Mouse (Mus musculus): ENCODE results near the gene Rims4.

The Rims4 gene

DNA sequence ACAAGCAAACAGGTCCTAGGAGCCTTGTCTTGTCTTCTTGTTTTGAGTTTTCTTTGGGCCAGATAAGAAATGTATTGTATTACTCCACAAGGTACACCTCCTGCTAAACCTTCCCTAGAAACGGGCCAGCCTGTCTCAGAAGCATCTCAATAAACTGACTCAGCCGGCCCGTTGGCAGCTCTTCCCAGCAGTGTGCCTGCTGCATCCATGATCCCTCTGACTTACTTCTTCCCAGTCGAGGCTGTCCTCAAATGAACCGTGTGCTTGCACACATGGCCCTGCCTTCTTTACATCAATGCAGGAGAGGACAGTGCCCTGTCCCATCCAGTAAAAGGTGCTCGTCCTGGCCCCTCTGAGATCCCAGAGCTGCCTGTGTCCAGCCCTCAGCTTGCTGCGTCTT lies 8.9 kb downstream of the Rims4 start:
- DNase-seq, result no peak

DNA sequence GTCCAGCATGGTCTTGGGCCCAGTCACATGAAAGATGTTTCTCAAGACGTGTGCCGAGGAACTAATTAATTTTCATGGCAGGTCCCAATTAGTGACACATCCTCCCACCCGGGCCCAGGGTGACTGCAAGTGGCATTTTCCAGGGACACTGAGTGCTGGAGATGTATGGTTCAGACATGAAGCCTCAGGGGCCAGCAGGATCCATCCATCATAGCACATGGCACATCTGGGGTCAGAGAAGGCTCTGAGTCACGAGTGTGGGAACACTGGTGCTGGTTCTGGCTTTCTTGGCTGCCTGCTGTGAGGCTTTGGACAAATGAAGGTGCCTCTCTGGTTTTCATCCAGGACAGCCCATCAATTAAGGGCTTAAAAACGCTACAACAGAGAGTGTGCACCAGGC lies 11.4 kb downstream of the Rims4 start:
- DNase-seq, result no peak

DNA sequence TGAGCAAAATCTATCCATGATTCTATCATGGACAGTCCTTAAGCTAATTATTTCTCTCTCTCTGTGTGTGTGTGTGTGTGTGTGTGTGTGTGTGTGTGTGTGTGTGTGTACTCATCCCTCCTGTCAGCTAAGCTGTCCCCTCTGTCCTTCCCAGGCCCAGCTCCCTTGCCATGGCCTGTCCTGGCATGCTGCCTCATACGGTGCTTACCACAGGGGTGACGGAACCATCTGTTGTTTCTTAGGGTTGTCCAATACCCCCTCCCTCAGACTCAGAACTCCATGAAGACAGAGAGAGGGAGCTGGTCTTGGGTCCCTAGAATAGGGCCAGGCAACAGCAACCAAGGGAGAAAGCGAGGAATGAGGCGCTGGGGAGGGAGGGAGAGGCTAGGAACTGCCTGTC lies 14.2 kb downstream of the Rims4 start:
- no peak for DNase-seq

DNA sequence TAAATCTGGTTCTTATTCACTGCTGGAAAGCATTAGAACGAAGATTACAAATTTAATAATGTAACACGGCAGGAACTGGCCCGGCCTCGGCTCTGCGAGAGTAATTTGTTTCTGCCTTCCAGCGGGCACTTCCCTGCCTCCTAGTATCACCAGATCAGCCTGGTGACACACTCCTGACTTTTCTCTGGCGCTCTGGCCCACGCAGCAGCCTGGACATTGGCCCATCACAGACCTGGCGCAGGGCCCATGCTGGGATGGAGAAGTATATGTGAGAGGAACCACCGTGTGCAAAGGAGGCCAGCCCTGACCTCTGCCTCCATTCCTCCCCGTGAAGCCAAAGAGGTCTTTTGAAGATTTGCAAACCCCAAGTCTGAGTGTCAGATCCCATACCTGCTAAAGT lies 15.0 kb downstream of the Rims4 start:
- DNase-seq, result no peak

DNA sequence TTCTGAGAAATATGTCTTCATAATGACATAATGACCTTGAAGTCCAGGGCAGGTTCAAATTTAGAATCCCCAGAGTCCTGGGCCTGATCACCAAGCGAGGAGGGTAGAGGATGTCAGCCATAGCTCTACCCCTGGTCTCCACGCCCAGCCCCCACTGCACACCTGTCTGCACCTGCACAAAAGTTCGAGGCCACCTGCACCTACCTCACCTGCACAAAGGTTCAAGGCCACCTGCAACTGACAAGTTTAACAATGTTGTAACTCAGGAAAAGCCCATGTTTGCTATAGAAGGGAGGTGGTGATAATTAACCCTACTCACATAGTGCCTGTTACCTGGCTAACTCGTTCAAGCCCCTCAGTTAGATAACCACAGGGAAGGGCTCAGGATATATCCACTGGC lies 16.0 kb downstream of the Rims4 start:
- no peak for DNase-seq

DNA sequence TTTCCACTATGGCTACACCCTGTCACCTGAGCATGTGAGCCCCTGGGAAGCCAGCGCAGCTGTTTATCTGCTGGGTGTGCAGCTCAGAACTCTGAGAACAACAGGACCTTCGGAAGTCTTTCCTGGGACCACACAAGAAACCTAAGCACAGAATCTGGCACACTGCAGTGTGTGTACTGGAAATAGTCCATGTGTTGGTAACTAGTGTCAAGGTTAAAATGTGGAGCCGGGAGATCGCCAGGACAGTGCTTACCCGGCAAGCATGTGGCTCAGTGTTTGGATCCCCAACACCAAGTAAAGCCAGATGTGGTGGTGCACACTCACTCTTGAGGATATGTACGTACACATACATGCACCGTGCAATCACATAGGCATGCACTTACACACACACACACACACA lies 17.4 kb downstream of the Rims4 start:
- no peak for DNase-seq

DNA sequence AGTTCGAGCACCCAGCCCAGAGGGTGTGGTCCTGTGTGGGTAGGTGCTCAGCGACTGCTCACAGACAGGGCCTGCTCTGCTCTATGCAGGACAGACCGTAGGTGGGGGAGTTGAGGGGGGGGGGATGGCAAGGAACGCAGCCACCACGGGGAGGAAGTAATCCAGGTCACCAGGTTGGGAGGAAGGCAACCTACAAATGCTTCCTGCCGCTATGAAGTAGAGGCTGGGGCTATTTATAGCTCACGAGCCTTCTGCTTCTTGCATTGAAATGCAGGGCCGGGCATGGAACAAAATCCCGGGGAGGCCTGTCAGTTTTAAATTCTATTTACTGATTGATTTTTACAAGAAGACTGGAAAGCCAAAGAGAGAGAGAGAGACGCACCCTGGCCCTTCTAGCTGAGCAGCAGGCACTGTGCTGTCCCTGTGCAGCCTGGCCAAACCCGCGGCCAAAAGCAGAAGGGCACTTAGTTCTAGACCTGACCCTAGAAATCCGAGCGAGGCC lies 18.5 kb downstream of the Rims4 start:
- DNase-seq, result no peak

DNA sequence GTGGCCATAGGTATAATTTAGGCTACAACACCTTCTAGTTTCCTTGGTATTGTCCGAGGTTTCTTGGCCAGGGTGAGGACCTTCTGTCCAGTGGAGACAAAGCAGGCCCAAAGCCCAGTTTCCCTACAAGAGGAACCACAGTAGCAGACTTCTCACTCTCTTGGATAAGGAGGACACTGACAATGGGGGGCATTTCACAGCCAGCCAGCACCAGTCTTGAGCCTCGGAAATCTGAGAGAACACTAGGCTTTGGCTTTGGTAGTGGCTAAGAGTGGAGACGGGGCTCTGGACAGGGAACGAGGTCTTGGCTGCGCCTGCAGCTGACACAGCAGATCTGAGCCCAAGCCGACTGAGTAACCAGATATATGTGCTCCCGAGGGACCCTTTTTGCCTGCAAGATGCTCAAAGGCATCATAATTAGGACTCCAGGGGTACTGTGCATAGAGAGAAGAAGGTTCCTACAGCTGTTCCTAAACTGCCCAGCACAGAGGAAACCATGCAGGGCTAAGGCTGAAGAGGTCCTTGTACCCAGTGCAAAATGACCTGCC lies 20.4 kb downstream of the Rims4 start:
- DNase-seq, result no peak

DNA sequence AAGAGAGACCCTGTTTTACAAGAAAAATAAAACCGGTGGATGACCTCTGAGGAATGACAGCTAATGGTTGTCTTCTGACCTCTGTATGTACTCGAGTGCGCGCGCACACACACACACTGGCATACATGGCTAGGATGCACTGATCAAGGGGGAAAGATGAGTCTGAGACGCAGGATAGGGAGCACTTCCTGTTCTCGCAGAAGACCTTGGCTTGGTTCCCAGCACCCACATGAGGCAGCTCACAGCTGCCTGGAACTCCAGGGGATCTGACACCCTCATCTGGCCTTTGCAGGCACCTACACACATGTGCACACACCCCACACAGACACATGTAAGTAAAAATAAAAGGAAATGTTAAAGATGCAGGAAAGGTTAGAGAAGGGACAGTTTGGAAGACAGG lies 21.5 kb downstream of the Rims4 start:
- DNase-seq, result no peak

DNA sequence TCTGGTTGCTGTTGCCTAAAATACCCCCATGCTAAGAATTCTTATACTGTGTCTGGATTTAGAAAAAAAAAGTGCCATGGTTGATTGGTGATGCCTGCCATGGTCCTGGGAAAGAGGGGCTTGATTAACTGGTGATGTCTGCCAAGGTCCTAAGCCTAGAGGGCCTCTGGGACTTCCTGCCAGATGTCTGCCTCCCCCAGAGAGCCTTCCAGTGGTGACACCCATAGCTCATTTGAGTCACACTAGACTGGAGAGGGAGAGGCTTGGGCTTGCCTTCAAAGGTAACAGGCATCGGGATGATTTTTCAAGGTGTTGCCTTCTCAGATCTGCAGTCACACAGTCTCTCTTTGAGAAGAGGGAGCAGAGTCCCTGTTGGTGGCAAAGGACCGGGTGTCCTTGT lies 23.3 kb downstream of the Rims4 start:
- no peak for DNase-seq

DNA sequence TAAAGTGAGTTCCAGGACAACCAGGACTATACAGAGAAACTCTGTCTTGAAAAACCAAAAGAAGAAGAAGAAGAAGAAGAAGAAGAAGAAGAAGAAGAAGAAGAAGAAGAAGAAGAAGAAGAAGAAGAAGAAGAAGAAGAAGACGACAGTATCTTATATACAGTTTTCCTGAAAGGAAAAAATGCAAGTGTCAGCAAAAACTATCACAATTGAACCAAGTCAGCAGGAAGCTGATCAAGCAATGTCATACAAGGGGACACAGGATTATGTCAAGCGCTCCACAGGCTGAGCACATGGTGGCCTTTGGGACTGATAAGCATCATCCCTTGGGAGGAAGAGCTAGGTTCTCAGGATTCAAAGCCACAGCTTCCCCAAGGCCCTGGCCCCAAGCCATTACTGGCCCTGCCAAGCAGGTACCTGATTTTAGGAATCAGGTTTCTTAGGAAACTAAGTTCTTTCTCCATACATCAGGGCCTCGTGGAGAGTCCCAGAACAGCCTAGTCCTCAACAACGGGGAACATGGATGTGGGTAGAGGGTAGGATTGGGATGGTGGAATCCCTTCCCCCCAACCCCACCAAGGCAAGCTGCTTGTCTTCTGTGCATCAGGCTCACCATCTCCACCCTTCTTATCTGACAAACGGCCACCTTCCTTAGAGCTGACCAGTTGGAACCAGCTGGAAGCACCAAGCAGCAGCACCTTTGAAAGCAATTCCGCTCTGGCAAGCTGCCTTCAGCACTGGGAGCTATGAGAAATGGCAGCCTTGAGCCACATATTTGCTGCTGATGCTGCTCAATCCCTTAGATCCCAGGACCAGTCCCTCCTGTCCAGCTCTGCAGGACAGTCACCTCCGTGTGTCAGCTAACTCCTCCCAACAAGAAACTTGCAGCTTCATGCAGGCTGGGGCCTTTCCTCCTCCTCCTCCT lies 24.8 kb downstream of the Rims4 start:
- no peak for DNase-seq

DNA sequence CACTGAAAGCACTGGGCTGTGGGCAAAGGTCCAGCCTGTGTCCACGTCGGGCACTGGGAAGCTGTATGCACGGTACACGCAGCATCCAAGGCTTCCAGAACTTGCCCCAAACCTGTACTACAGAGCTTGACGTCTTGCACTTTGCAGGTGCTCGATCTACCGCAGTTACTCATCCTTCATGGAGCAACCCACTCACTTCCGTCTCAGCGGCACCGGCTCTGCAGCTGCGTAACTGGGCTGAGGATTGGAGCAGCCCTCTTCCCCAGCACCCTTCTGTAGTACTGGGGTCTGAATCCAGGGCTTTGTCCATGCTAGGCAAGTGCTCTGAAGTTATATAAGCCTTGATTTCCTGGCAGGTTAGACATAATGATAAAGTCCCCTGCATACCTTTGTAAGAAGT lies 27.2 kb downstream of the Rims4 start:
- no peak for DNase-seq

DNA sequence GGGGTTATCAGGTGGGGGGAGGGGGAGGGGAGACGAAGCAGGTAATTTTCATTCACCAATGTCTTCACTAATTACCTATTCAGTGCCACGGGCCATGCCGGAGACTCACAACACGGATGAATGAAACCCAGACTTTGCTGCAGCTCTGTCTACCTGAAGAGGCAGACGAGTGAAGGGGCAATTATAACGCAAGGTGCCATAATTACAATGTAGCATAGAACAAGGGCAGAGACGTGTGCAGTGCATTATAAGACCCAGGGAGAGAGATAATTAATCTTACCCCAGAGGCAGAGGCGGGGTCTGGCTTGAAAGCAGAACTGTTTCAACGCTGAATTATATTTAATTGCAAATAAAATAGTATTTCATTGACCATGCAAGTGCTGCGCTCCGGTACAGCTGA lies 27.9 kb downstream of the Rims4 start:
- DNase-seq, result no peak

DNA sequence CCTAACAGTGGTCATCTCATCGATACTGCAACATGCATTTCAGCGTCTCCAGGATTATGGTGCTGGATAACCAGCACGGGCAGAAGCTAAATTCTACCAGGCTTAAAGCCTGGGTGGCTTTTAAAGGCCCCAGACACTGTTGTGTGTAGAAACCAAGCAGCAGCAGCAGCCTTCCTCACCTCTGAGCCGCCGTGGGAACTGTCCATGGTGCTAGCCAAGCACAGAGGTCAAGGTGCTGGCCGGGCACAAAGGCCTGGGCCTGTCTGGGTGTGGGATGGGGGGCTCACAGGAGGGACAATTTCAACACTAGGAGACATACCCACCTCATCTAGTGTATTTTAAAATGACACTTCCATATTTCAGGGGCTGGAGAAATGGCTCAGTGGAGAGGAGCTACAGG lies 29.1 kb downstream of the Rims4 start:
- DNase-seq, result peak; percentile 76

DNA sequence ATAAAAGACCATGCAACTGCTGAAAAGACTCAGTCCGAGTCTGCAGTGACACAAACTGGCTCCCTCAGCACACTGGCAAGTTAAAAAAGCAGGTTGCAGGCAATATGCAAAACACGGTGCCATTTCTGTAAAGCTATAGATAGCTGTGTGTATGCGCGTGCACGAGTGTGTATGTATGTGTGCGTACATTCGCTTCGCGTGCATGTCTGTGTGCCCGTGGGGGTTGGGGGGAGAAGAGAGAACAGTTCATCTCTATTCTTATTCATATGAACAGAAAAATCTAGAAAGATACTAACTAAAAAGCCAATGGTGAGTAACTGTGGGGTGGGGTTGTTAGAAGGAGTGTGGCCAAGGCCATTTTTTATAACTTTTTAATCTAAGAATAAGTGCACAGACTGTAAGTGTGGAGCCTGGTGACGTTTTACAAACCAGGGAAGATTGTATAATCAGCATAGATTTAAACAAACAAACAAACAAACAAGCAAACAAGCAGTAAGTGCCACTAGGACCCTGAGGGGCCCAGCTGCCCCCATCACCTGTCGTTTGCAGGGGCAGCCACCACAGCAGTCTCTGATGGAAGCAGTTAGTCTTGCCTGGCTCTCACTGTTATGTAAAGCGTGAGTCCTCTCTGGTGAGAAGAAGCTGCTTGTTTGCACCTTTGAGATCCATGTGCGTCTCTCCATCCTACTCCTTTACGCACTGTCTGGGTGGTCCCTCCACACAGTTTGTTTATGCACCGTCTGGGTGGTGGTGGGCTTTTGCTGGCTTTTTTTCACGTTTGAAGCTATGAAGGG lies 35.4 kb downstream of the Rims4 start:
- DNase-seq, result no peak

DNA sequence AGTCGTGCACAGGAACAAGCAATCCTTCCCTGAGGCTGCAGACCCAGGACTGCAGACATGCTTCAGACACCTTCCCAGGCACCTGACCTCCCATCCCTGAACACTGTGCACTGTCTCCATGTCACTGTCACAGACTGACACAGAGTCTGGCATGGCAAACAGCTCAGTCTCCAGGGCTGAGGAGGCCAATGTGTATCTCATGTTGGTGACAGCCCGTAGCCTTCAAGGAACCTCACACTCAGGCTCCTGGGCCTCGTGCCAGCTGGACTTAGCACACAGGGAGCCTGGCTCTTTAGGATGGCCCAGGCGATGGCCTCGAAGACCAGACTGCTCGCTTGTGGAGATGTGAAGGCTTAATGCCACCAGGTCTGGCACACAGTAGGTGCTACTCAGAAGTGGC lies 37.6 kb downstream of the Rims4 start:
- peak; percentile 55 for DNase-seq

DNA sequence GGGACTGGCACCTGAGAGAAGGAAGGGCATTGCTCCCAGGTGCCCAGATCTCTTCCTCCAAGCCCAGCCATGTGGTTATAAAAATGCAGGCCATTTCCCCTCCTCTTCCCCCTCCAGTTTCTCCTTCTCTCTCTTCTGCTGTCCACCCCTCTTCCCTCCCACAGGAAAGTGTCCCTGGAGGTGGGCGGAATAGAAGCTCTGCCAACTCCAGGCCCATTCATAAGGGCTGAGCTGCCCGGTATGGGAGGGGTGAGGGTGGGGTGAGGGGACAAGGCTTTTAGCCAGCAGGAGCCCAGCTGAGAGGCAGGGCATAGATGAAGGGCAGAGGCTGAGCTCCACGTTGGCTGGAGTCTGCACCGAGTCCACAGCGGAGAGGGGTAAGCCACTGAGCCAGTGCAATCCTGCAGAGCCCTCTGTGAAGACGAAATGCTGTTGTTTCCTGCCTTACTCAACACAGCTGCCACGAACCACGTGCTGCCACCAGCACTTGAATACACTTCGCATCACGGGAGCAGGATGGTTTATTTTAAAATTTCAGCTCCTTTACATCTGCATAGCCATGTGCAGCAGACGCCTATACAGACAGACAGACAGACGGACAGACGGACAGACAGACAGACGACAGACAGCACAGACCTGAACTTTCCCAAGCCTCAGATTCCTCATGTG lies 41.5 kb downstream of the Rims4 start:
- no peak for DNase-seq

DNA sequence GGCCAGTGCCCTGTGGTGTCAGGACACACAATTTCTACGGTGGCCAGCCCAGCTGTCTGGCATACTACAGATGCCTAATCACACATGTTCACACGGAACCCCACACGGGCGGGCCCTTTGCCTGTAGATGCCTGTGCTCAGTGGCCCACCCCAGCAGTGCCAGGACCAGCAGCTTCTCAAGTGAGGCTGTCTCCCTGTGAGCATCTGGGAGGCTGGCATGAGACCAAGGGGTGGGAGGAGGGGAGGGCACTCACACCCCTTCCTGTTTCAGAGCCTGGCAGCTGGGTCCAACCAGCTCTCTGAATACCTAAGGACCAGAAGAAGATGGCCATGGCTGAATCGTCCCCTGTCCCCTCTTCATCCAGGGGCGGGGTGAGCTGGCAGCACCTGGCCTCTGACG lies 43.0 kb downstream of the Rims4 start:
- DNase-seq, result peak; percentile 27

DNA sequence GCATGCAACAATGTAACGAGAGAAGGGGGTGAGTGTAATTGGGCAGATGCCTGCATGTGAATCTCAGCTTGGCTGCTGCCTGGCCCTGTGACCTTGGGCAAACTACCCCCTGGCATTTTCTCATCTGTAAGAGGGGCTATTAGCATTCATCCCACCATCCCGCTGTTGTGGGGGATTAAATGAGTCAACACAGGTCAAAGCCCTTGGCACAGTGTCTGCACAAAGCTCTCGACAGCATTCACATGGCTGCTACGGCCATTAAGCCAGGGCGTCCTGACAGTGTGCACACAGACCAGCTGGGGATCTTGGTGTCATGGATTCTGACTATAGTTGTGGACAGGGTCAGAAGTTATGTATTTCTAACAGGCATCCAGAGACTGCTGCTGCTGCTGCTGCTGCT lies 43.6 kb downstream of the Rims4 start:
- DNase-seq, result no peak

DNA sequence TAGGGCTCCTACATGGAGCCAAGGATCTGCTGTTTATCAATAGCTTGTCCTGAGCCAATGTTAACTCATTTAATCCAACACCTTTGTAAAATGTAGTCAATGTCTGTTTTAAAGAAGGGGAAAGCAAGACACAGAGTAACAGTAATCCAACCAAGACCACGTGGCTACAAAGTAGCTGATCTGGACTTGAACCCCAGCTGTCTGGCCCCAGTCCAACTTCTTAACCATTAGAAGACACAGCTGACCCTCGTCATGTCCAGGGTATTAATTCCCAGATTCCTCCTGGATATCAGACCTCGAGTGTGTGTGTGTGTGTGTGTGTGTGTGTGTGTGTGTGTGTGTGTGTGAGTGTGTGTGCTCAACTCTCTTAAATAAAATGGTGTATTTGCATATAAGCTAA lies 46.6 kb downstream of the Rims4 start:
- DNase-seq, result no peak

DNA sequence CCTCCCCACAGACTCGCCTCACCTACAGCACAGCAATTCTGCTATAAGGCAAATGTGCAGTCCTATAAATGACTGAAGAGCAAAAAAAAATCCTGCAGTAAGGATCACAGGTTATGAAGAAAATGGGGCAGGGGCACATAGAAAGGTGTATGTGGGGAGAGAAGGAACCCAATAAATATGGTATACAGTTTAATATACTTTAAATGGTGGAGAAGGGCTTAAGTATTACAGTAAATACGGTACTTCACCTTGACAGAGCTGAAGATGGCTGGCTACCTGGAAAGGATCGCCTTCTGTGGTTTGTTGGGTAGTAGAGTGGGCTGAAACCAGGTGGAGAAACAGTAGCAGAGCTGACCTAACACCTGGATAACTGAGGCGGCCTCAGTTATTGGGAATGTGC lies 47.2 kb downstream of the Rims4 start:
- no peak for DNase-seq

DNA sequence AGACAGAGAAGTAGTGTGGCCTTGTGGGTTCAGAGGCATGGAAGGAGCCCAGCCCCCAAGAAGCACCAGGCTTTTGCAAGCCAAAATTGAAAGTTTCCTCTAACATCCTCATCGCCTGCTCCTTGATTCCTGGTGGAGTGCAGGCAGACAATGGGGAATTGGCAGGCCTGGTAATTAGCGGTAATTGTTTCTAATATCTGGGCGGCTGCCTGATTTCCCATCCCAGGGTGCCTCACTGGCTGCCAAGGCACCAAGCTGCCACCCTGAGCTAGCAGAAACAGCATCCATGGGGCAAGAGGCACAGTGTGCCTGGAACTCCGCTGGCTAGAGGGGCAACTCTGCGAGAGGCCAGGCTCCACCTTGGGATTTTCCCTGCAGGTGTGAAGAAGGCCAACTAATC lies 48.7 kb downstream of the Rims4 start:
- DNase-seq, result no peak

DNA sequence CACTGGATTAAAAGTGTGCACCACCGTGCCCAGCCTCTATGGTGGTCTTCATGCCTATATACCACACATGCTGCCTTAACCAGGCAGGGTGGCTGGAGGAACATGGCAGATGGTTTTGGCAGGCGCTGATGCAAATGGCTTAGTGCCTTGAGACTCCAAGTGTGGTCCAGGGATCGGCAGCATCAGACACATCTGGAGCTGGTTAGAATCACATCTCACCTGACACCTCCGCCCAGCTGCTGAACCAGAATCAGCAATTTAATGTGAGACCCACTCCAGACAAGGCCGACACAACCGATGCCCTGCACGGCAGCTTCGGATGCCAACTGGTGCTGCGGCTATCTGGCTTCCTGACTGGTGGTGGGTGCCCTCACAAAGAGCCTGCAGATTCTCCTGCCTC lies 52.4 kb downstream of the Rims4 start:
- DNase-seq, result no peak

Measured in kidney, postnatal 10 days (tissue).